Mouse (Mus musculus) inflammation-experienced regulatory T-cells, adult 6 months (primary cell): Measurements from ENCODE around the gene Nwd1. TPM values are rescaled to one million over a fixed set of nuclear protein-coding genes. Genes with fewer than 3 reads are reported as not detected.

ENCODE experiments used
- ATAC-seq: one replicate; pipeline ENCODE4 v1.8.0; 2017
- polyA plus RNA-seq, 3 experiments: library from polyadenylated mRNA; unstranded; fragments of 100-300 nt; shearing (Covaris generic); gene quantifications; one replicate each; pipeline ENCODE4 v1.2.1; 2017

The Nwd1 gene
- polyA plus RNA-seq, 3 experiments from 2014 or later = 0.08 TPM; not detected in 2

GRCm38 (mm10) chr8:72766777-72767176, 120.3 kb downstream of the Nwd1 start:
- no peak for ATAC-seq

Other genes starting within 250 kb of the Nwd1 start
- 10 to 100 TPM; 45.6 to 60.7 (median 51.1) TPM for gene Eps15l1, start 225.3 kb upstream of the Nwd1 start, polyA plus RNA-seq
- under 1 TPM; 0.20 to 0.59 (median 0.31) TPM for gene Calr3, start 202.8 kb upstream of the Nwd1 start, polyA plus RNA-seq
- gene 1700030K09Rik, start 202.8 kb upstream of the Nwd1 start, polyA plus RNA-seq = 1 to 10 TPM; 4.3 to 7.1 (median 6.4) TPM
- 10 to 100 TPM; 48.9 to 68.1 (median 66.7) TPM for gene Cherp, start 171.5 kb upstream of the Nwd1 start, polyA plus RNA-seq
- gene Slc35e1, start 154.1 kb upstream of the Nwd1 start, polyA plus RNA-seq = 1 to 10 TPM; 6.7 to 8.4 (median 7.7) TPM
- 1 to 10 TPM; 2.6 to 4.9 (median 4.1) TPM for gene Med26, start 98.4 kb upstream of the Nwd1 start, polyA plus RNA-seq
- gene Smim7, start 75.6 kb upstream of the Nwd1 start, polyA plus RNA-seq = 100 to 1,000 TPM in 1 of 3 experiments, 10 to 100 TPM in 2; 74.5 to 101 (median 82.6) TPM
- 1 to 10 TPM in 1 of 3 experiments, under 1 TPM in 2; 0.88 to 1.5 (median 0.99) TPM for gene Tmem38a, start 74.7 kb upstream of the Nwd1 start, polyA plus RNA-seq
- gene Sin3b, start 76.6 kb downstream of the Nwd1 start, polyA plus RNA-seq = 100 to 1,000 TPM in 2 of 3 experiments, 10 to 100 TPM in 1; 87.9 to 109 (median 105) TPM
- gene F2rl3, start 115.2 kb downstream of the Nwd1 start, polyA plus RNA-seq = 10 to 100 TPM in 1 of 3 experiments, 1 to 10 TPM in 2; 4.1 to 10.6 (median 5.3) TPM